Mouse (Mus musculus): Measurements from ENCODE around the gene Rusc2. TPM values are rescaled to one million over a fixed set of nuclear protein-coding genes. Genes with fewer than 3 reads are reported as not detected.

Rusc2 gene
- polyA plus RNA-seq, 1 experiment from 2014 or later: 55.0 TPM

DNA sequence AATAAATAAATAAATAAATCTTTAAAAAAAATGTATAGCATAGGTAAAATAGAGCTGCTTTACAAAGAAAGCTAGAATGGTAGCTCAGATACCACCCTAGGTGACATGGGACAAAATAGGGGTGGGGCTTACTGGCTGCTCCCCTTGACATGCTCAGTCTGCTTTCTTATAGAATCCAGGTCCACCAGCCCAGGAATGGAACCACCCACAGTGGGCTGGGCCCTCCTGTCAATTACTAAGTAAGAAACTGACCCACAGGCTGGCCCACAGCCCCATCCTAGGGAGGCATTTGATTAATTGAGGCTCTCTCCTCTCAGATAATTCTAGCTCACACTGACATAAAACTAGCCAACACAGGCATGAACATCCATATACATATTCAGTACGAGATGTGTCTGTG lies 51.1 kb downstream of the Rusc2 start:
- 90% methylated on average over 1 of the region's 1 CpGs for WGBS
- Histone ChIP-seq H3K9ac (no peak overlapping the region), H3K4me2 (replicated peaks) (no peak overlapping the region), H3K27ac (no peak overlapping the region), H3K9me3 (replicated peaks) (no peaks in the 10 kb centered on the region), H3K27me3 (peaks cover 20% of the 10 kb centered on the region), H3K36me3 (no peaks in the 10 kb centered on the region), H3K4me3 (no peak overlapping the region), H3K4me1 (peaks cover 13% of the 10 kb centered on the region)
- ATAC-seq (ENCODE audit: low FRiP score): no peak

DNA sequence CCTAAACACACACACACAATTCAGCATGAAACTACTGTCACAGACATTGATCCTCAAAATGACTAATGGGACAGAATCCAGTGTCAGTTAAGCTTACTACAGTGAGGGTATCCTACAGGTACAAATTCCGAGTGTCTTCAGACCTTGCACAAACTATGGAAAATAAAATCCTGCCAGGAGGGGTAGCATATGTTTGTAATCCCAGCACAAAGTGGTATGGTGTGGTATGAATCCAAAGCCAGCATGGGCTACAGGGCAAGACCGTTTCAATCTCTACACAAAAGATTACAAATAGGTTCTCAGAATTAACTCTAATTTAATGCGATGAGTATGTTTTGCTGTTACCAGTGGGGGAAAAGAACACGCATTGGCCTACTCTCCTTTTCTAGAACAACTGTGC lies 59.9 kb downstream of the Rusc2 start, which contains the start of gene Tesk1:
Tesk1 (plus strand) TSS at position 301 of the 400 bp plus-strand sequence.
- H3K36me3 ChIP-seq: peaks cover 19% of the 10 kb centered on the region
- peaks cover 13% of the 10 kb centered on the region for H3K4me1 ChIP-seq
- peak within 1 kb of the TSS; percentile 95 for H3K4me3 ChIP-seq
- H3K27ac ChIP-seq: peak within 1 kb of the TSS; percentile 95
- peak within 1 kb of the TSS; percentile 100 for H3K9ac ChIP-seq
- peak within 1 kb of the TSS; percentile 92 for H3K4me2 ChIP-seq (replicated peaks)
- WGBS: 24% methylated on average over 4 of the region's 4 CpGs
- no peaks in the 10 kb centered on the region for H3K27me3 ChIP-seq
- ATAC-seq (ENCODE audit: low FRiP score): peak; percentile 9; the same call in 1 of the 2 replicates
- no peaks in the 10 kb centered on the region for H3K9me3 ChIP-seq (replicated peaks)

DNA sequence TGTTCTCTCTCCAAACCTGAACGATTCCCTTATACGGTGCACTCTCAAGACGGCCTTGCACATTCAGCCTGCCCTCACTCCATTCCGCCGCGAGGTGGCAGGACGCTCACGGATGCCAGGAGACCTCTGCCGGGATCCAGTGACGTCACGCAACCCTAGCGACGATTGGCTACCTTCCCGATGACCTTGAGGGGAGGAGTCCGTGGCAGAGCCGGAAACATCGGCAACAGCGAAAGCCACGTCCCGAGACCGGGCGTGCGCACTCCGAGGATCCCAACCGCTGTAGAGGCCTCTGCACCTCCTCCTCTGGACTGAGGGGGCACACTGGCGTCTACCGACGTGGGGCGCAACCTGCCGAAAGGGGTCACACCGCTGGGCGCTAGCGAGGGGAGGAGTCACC lies 60.3 kb downstream of the Rusc2 start:
- no peaks in the 10 kb centered on the region for H3K9me3 ChIP-seq (replicated peaks)
- H3K4me3 ChIP-seq: peak overlapping the region; percentile 95
- peak overlapping the region; percentile 100 for H3K9ac ChIP-seq
- no peaks in the 10 kb centered on the region for H3K27me3 ChIP-seq
- peaks cover 23% of the 10 kb centered on the region for H3K36me3 ChIP-seq
- under 1% methylated on average over 33 of the region's 33 CpGs for WGBS
- H3K4me1 ChIP-seq: peaks cover 13% of the 10 kb centered on the region
- ATAC-seq (ENCODE audit: low FRiP score): peak; percentile 94
- H3K27ac ChIP-seq: peak overlapping the region; percentile 95
- H3K4me2 ChIP-seq (replicated peaks): peak overlapping the region; percentile 92

DNA sequence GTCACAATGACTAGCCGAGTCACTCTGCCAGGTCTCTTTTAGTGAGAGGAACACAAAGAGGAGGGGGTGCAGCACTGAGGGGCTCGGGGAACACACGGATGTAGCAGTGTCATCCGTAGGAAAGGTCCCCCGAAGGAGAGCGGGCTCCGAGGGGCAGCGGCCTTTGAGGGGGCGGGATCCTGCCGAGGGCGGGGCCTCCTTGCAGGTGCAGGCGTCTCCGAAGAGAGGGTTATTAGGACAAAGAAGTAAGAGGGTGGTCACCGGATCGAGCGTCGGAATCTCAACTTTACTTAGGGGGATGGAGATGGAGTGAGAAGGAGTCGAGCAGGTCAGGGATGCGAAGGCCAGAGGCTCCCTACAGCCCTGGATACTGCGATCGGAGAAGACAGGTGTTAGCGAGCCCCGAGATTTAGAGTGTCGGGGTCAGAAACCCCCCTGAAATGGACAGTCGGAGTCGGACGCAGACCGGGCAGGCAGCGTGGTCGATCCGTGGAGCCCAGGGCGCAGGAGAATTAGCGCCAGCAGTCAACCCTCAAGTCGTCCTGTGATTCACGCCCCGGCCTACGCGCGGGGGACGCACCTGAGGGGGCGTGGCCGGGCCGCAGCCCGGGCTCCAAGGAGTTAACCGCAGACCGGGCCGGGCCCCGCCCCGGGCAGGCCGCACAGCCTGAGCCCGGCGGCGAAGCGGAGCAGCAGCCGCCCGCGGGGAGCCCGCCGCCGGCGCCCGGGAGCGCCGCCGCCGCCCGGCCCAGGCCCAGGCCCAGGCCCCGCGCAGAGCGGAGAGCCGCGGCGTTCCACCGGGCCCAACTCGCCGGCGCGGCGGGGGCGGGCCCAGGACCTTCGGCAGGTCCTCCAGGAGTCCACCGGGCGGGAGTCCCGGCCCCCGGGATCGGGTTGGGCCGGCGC lies 60.9 kb downstream of the Rusc2 start:
- ATAC-seq (ENCODE audit: low FRiP score): peak; percentile 74
- H3K36me3 ChIP-seq: peaks cover 29% of the 10 kb centered on the region
- under 1% methylated on average over 79 of the region's 88 CpGs for WGBS
- H3K27ac ChIP-seq: peak overlapping the region; percentile 95
- peak overlapping the region; percentile 92 for H3K4me2 ChIP-seq (replicated peaks)
- H3K4me3 ChIP-seq: peak overlapping the region; percentile 95
- peaks cover 13% of the 10 kb centered on the region for H3K4me1 ChIP-seq
- H3K9me3 ChIP-seq (replicated peaks): no peaks in the 10 kb centered on the region
- H3K27me3 ChIP-seq: no peaks in the 10 kb centered on the region
- peak overlapping the region; percentile 100 for H3K9ac ChIP-seq

DNA sequence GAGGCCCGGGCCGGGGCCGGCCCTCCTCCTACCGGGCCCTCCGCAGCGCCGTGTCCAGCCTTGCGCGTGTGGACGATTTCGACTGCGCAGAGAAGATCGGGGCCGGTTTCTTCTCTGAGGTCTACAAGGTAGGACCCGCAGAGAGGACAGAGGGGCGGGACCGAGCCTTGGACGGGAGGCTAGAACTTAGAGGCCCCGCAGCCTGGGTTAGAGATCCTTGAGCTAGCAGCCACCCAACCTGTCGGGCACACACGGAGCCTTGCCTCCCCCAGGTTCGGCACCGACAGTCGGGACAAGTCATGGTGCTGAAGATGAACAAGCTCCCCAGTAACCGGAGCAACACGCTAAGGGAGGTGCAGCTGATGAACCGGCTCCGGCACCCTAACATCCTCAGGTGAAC lies 61.7 kb downstream of the Rusc2 start:
- Histone ChIP-seq H3K36me3 (peaks cover 37% of the 10 kb centered on the region), H3K27ac (peak overlapping the region; percentile 95), H3K4me1 (peaks cover 13% of the 10 kb centered on the region), H3K9me3 (replicated peaks) (no peaks in the 10 kb centered on the region), H3K4me2 (replicated peaks) (peak overlapping the region; percentile 92), H3K9ac (peak overlapping the region; percentile 100), H3K27me3 (no peaks in the 10 kb centered on the region), H3K4me3 (peak overlapping the region; percentile 95)
- ATAC-seq (ENCODE audit: low FRiP score): no peak; the same call in 1 of the 2 replicates
- under 1% methylated on average over 28 of the region's 28 CpGs for WGBS

DNA sequence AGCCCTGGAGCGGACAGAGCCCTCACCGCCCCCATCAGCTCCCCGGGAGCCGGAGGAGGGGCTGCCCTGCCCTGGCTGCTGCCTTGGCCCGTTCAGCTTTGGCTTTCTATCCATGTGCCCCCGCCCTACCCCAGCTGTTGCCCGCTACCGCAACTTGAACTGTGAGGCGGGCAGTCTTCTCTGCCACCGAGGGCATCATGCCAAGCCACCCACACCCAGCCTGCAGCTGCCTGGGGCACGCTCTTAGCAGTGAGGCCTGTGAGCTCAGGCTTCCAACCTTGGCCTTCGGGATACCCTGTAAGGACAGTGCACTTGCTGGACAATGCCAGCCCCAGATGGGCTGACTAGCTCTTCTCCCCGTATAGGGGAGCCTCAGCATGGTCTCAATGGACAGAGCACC lies 65.5 kb downstream of the Rusc2 start:
- WGBS: 93% methylated on average over 13 of the region's 13 CpGs
- no peak for ATAC-seq (ENCODE audit: low FRiP score)
- Histone ChIP-seq H3K36me3 (peaks cover 39% of the 10 kb centered on the region), H3K27ac (no peak overlapping the region), H3K9me3 (replicated peaks) (no peaks in the 10 kb centered on the region), H3K9ac (no peak overlapping the region), H3K4me1 (peaks cover 11% of the 10 kb centered on the region), H3K4me2 (replicated peaks) (no peak overlapping the region), H3K27me3 (peaks cover 2% of the 10 kb centered on the region), H3K4me3 (no peak overlapping the region)

DNA sequence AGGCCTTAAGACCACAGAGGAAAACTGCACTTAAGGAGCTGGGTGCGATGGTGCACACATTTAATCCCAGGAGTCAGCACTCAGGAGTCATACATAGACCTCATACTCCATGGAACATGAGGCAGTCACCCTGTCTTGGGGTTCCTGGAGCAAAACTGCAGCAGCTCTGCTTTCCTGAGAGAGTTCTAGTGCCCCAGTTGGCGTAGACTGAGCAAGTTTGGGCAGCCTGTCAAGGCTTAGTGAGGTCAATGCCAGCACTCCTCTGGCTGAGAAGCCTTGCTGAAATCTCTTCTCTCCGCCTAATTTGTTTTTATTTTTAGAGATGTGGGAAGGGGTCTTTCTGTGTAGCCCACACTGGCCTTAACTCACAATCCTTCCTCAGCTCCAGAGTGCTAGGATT lies 66.8 kb downstream of the Rusc2 start:
- no peak for ATAC-seq (ENCODE audit: low FRiP score)
- H3K27ac ChIP-seq: no peak overlapping the region
- H3K9ac ChIP-seq: no peak overlapping the region
- H3K9me3 ChIP-seq (replicated peaks): no peaks in the 10 kb centered on the region
- no peak overlapping the region for H3K4me3 ChIP-seq
- H3K4me1 ChIP-seq: peaks cover 17% of the 10 kb centered on the region
- H3K27me3 ChIP-seq: peaks cover 13% of the 10 kb centered on the region
- peaks cover 39% of the 10 kb centered on the region for H3K36me3 ChIP-seq
- H3K4me2 ChIP-seq (replicated peaks): no peak overlapping the region
- 83% methylated on average over 3 of the region's 3 CpGs for WGBS

DNA sequence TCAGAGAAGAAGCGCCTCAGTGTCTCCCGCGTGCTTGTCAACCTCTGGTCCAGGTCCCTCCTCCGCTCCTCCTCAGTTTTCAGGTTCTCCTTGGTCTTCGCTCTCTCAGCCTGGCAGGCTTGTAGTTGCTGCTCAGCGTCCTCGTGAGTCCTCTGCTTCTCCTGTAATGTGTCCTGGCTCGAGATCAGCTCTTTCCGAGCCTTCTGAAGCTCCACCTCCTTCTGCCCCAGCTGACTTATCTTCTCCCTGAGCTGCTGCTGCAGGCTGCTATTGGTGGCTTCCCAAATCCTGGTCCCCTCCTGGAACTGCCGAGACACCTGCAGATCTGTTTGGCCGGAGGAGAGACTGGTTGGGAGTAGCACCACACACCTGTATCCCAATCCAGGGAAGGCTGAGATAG lies 70.5 kb downstream of the Rusc2 start:
- H3K9ac ChIP-seq: no peak overlapping the region
- peaks cover 13% of the 10 kb centered on the region for H3K36me3 ChIP-seq
- ATAC-seq (ENCODE audit: low FRiP score): no peak
- 62% methylated on average over 11 of the region's 11 CpGs for WGBS
- H3K4me3 ChIP-seq: no peak overlapping the region
- H3K4me1 ChIP-seq: peaks cover 15% of the 10 kb centered on the region
- peaks cover 27% of the 10 kb centered on the region for H3K27me3 ChIP-seq
- no peak overlapping the region for H3K27ac ChIP-seq
- no peaks in the 10 kb centered on the region for H3K9me3 ChIP-seq (replicated peaks)
- H3K4me2 ChIP-seq (replicated peaks): no peak overlapping the region

DNA sequence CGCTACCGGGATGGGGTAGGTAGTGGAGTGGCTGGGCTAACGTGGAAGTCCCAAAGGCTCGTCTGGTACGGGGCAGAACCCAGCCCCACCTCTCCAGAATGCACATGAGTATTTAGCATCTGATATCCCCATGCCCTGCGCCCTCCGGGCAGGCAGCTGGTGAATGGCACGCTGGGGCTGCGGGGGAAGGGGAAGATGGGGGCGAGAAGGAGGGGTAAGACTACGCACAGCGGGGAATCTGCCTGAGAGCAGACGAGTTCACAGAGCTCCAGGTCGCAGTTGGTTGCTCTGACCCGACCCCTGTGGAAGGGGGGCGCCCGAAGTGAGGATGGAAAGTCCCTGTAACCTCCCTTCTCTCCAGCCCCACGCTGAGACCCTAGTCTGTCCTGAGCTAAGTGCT lies 71.6 kb downstream of the Rusc2 start:
- Histone ChIP-seq H3K4me2 (replicated peaks) (peak overlapping the region; percentile 50), H3K9me3 (replicated peaks) (no peaks in the 10 kb centered on the region), H3K27ac (no peak overlapping the region), H3K27me3 (peaks cover 27% of the 10 kb centered on the region), H3K36me3 (peaks cover 2% of the 10 kb centered on the region), H3K9ac (no peak overlapping the region), H3K4me1 (peaks cover 15% of the 10 kb centered on the region), H3K4me3 (peak overlapping the region; percentile 15)
- 3% methylated on average over 18 of the region's 18 CpGs for WGBS
- ATAC-seq (ENCODE audit: low FRiP score): peak; percentile 43; the same call in 1 of the 2 replicates

DNA sequence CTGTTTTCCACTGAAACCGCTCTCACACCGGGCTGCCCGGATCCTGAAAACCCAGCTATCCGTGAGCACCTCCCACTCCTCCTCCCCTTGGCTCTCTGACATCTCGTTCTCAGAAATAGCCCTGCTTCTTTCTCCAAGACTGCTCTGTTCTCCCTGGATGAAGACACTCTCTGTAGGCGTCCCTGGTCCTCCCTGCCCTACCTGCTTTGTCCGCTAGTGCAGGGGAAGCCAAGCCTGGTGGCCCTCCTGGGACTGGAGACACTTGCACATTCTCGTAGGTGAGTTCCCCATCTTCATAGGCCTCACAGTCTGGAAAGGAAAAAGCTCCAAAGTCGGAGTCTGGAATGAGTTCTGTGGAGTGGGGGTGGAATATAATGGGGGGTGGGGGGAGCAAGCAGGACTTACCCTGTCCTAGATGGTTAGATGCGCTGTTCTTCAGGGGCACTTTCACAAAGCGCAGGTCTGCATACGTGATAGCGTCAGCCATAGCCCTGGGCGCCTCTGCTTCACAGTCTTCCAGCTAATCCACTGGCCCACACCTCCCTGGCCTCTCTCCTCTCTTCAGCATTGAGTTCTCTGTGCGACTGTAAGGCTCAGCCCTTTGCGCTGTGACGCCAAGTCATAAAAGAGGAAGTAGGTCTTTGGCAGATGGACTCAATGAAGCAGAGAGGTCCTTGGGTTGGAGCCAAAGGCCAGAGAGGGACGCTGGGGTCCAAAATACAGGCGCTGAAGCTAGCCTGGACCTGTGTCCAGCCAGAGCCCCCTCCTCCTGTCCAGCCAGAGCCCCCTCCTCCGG lies 72.5 kb downstream of the Rusc2 start, which contains the start of gene Cd72:
Cd72 (minus strand) TSS at position 588 of the 796 bp plus-strand sequence.
- H3K4me2 ChIP-seq (replicated peaks): peak within 1 kb of the TSS; percentile 50
- no peak for ATAC-seq (ENCODE audit: low FRiP score)
- peak within 1 kb of the TSS; percentile 15 for H3K4me3 ChIP-seq
- peaks cover 27% of the 10 kb centered on the region for H3K27me3 ChIP-seq
- H3K27ac ChIP-seq: no peak within 1 kb of the TSS
- H3K9ac ChIP-seq: no peak within 1 kb of the TSS
- H3K9me3 ChIP-seq (replicated peaks): no peaks in the 10 kb centered on the region
- peaks cover 15% of the 10 kb centered on the region for H3K4me1 ChIP-seq
- 33% methylated on average over 20 of the region's 20 CpGs for WGBS
- H3K36me3 ChIP-seq: no peaks in the 10 kb centered on the region

DNA sequence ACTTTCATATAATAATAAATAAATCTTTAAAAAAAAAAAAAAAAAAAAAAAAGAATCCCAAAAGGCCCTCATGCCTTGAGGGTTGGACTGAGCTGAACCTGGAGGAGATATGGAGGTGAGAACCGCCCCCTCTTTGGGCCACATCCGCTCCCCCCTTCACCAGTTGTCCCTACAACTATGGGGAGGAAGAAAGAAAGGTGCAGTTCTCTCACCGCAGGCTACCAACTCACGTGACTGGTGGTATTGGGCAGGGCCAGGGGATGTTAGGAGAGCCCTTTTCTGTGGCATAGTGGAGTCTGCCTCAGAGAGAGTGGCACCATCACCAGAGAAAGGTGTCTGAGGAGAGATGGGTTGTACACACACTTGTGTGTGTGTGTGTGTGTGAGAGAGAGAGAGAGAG lies 74.7 kb downstream of the Rusc2 start:
- no peak for ATAC-seq (ENCODE audit: low FRiP score)
- Histone ChIP-seq H3K36me3 (no peaks in the 10 kb centered on the region), H3K9me3 (replicated peaks) (no peaks in the 10 kb centered on the region), H3K27me3 (peaks cover 27% of the 10 kb centered on the region), H3K4me1 (peaks cover 15% of the 10 kb centered on the region), H3K4me3 (no peak overlapping the region), H3K4me2 (replicated peaks) (no peak overlapping the region), H3K27ac (no peak overlapping the region), H3K9ac (no peak overlapping the region)
- WGBS: 25% methylated on average over 4 of the region's 4 CpGs

DNA sequence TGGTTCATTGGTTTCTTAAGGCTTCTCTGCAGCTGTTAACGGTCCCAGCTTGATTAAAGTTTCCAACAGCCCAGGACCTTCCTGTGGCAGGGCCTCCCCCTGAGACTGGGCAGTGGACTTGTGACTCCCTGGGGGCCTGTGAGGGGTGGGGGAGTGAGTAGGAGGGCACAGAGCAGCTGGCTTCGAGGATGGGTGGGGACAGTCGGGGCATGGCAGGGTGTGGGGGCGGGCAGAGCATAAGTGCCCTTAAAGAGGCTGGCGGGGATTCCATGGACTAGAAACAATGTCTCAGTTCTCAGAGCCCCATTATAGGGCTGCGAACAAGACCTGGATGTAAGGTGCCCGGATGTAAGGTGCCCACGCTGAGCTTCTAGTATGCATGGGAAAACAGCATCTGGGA lies 75.3 kb downstream of the Rusc2 start:
- Histone ChIP-seq H3K9me3 (replicated peaks) (no peaks in the 10 kb centered on the region), H3K27ac (no peak overlapping the region), H3K4me1 (peaks cover 15% of the 10 kb centered on the region), H3K9ac (no peak overlapping the region), H3K4me2 (replicated peaks) (no peak overlapping the region), H3K36me3 (no peaks in the 10 kb centered on the region), H3K4me3 (no peak overlapping the region), H3K27me3 (peaks cover 27% of the 10 kb centered on the region)
- 18% methylated on average over 8 of the region's 8 CpGs for WGBS
- ATAC-seq (ENCODE audit: low FRiP score): no peak

Data from hindbrain, embryonic 12.5 days (tissue).